Mouse (Mus musculus) c-Kit-positive CD71-negative TER-119-negative erythroid progenitor cells, embryonic 14.5 days (primary cell): ENCODE measurements at regions not wholly inside any gene's neighbourhood (a gene's known extent, or its start where the extent isn't known, plus 50 kb on each side); places are given as distances from the start of the nearest gene placed in this dataset.
A peak's percentile ranks its signal among the peaks of the same experiment; 100 is the strongest.
"Not testable (repeated sequence)": the region's sequence is repeated elsewhere in the genome, so short reads cannot be mapped to it uniquely, and the experiment has no call there.

Source experiments
- DNase-seq: peaks from one replicate; pipeline ENCODE4 v3.0.0-alpha.2; 2013; ENCODE audit warnings: low read depth

GRCm38 (mm10) chr6:50822236-50823151, 168.3 kb upstream of the Npvf start:
- no peak for DNase-seq

GRCm38 (mm10) chr6:50823220-50823910, 169.1 kb upstream of the Npvf start:
- no peak for DNase-seq

- no peak for DNase-seq
These were observed 170.2 kb upstream of the Npvf start for GRCm38 (mm10) chr6:50824466-50824865.

- no peak for DNase-seq
These were observed 177.5 kb upstream of the Npvf start for GRCm38 (mm10) chr6:50831725-50832124.

- DNase-seq: no peak
These were observed 181.9 kb upstream of the Npvf start for GRCm38 (mm10) chr6:50835997-50836625.

GRCm38 (mm10) chr6:50840826-50841225, 186.6 kb upstream of the Npvf start:
- no peak for DNase-seq

- DNase-seq: not testable (repeated sequence)
These were observed 191.0 kb upstream of the Npvf start for GRCm38 (mm10) chr6:50845246-50845645.

GRCm38 (mm10) chr6:50846740-50847516, 192.7 kb upstream of the Npvf start:
- no peak for DNase-seq

GRCm38 (mm10) chr6:50847548-50847947, 193.3 kb upstream of the Npvf start:
- DNase-seq: no peak

GRCm38 (mm10) chr6:50859162-50859561, 204.9 kb upstream of the Npvf start:
- DNase-seq: no peak

GRCm38 (mm10) chr6:50877991-50878390, 223.8 kb upstream of the Npvf start:
- no peak for DNase-seq

- peak; percentile 6 for DNase-seq
These were observed 228.1 kb upstream of the Npvf start for GRCm38 (mm10) chr6:50882298-50882697.

- DNase-seq: no peak
These were observed 228.5 kb upstream of the Npvf start for GRCm38 (mm10) chr6:50882759-50883158.

GRCm38 (mm10) chr6:50885031-50885430, 230.8 kb upstream of the Npvf start:
- no peak for DNase-seq

- DNase-seq: no peak
These were observed 231.6 kb upstream of the Npvf start for GRCm38 (mm10) chr6:50885771-50886360.

GRCm38 (mm10) chr6:50890370-50891204, 236.3 kb upstream of the Npvf start:
- peak; percentile 57 for DNase-seq

- DNase-seq: no peak
These were observed 236.9 kb upstream of the Npvf start for GRCm38 (mm10) chr6:50891205-50891526.

GRCm38 (mm10) chr6:50898792-50899191, 244.6 kb upstream of the Npvf start:
- DNase-seq: no peak

- no peak for DNase-seq
These were observed 261.2 kb upstream of the Npvf start for GRCm38 (mm10) chr6:50915166-50916030.

- no peak for DNase-seq
These were observed 264.0 kb upstream of the Npvf start for GRCm38 (mm10) chr6:50918248-50918647.
